19 mouse cellular contexts compared by ENCODE assay signal in the genomic region with DNA sequence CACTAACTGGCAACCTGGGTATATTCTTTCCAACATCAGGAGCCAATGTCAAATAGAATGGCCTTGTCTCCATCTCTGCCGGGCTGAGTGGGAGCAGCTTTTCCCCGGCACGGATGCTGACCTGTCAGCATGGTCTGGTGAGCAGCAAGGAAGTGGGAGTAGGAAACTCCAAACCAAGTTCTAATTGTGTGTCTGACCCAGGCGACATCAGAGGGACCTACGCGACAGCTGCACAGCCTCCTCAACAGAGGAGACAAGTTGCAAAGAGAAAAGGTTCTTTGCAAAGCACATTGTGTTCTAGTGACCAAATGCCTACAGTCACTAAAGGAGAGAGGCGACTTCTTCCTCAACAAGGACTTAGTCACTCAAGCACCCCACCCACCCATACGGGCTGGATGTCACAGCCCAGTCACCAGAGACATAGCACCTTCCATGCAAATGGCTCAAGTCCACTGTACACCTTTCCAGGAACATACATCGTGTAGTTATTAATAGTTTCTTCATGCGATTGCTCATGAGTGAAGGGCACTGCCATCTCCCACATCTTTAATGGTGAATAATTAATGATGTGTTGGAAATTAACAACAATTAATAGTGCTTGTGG.
"Had no signal": no experiment of that assay in that cellular context is flagged by ENCODE, and none has a peak within 500 bp of the region (broad histone marks: within the 10 kb centered on the region; RNA-seq: fewer than 3 reads in every experiment).

No protein-coding gene starts in this region.

- H3K4me2 ChIP-seq: limb, embryonic 12.5 days; limb, embryonic 15.5 days; liver, embryonic 11.5 days; lung, embryonic 14.5 days; midbrain, embryonic 13.5 days had no signal

- H3K4me1 ChIP-seq: megakaryocyte, embryonic 14.5 days; midbrain, embryonic 10.5 days; midbrain, embryonic 13.5 days had no signal

- H3K9me3 ChIP-seq: limb, embryonic 12.5 days; limb, embryonic 15.5 days; megakaryocyte, embryonic 14.5 days; midbrain, embryonic 10.5 days; midbrain, embryonic 13.5 days had no signal

- H3K9ac ChIP-seq: limb, embryonic 12.5 days; limb, embryonic 15.5 days; liver, embryonic 14.5 days; liver, postnatal 0 days; lung, embryonic 14.5 days; midbrain, embryonic 13.5 days had no signal

- H3K4me3 ChIP-seq: layer of hippocampus, adult 2 months; limb, embryonic 12.5 days; limb, embryonic 15.5 days; megakaryocyte, embryonic 14.5 days; midbrain, embryonic 10.5 days; midbrain, embryonic 13.5 days had no signal

- H3K27me3 ChIP-seq: megakaryocyte, embryonic 14.5 days; midbrain, embryonic 13.5 days had no signal

- H3K27ac ChIP-seq: layer of hippocampus, adult 2 months; limb, embryonic 12.5 days; limb, embryonic 15.5 days; liver, embryonic 14.5 days; midbrain, embryonic 10.5 days; midbrain, embryonic 13.5 days; stomach, postnatal 0 days had no signal

- DNase-seq: layer of hippocampus, adult 9-11 months; liver, postnatal 0 days; lung, embryonic 14.5 days; thymus, adult 2 months; thymus, postnatal 14 days; thymus, postnatal 4 days had no signal

- H3K36me3 ChIP-seq: limb, embryonic 12.5 days; limb, embryonic 15.5 days; midbrain, embryonic 10.5 days; midbrain, embryonic 13.5 days had no signal

- ATAC-seq: inflammation-experienced regulatory T-cells, adult 6 months; intestine, embryonic 16.5 days; liver, postnatal 0 days; lung, postnatal 0 days; midbrain, embryonic 13.5 days; midbrain, embryonic 16.5 days had no signal
